Mouse (Mus musculus): Measurements from ENCODE around the gene Hist3h2ba.

Hist3h2ba gene

GRCm38 (mm10) chr11:58979661-58980060, 30.9 kb downstream of the Hist3h2ba start:
- in situ Hi-C loops (cut with MboI; ENCODE audit: low pct_unique_long_range_greater_than_20kb in 1 of 2, low sequenced_read_pairs in 2 of 2, unreplicated experiment in 1 of 2): no loop called here

GRCm38 (mm10) chr11:58980381-58980990, 31.8 kb downstream of the Hist3h2ba start:
- in situ Hi-C loops (cut with MboI; ENCODE audit: low pct_unique_long_range_greater_than_20kb in 1 of 2, low sequenced_read_pairs in 2 of 2, unreplicated experiment in 1 of 2): no loop called here

DNA sequence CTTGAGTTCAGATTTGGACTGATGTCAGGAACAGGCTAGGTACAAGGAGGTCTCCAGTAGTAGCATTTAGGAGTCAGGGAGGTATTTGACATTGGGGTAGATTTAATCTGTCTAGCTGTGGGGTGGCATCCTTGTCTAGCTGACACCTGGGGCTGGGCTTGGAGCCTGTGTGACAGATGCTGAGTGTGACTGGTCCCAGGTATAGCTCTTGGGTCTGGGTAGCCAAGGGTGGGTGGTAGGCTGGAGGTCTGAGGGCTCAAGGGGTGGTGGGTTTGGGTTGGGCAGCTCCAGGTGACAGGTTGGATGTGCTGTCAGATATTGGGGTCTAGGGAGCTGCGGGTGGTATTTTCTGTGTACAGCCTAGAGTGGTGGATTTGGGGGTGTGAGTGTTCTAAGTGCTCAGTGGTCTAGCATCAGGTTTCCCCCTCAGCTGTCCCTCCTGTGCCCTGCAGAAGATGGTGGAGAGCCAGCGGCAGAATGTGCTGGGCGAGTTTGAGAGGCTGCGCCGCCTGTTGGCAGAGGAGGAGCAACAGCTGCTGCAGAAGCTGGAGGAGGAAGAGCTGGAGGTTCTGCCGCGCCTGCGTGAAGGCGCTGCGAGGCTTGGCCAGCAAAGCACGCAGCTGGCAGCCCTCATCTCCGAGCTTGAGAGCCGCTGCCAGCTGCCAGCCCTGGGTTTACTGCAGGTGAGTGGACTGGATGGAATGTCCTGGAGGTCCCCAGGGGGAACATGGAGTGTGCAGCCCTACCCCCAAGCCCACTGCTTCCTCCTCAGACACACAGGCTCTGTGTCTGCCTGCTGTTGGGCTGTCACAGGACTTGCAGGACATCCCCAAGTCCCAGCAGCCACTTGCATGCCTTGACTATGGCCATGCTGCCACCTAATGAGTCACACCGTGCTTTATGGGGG, 33.1 kb downstream of the Hist3h2ba start:
- in situ Hi-C loops (cut with MboI; ENCODE audit: low pct_unique_long_range_greater_than_20kb in 1 of 2, low sequenced_read_pairs in 2 of 2, unreplicated experiment in 1 of 2): no loop called here

GRCm38 (mm10) chr11:58982471-58983097, 33.9 kb downstream of the Hist3h2ba start:
- in situ Hi-C loops (cut with MboI; ENCODE audit: low pct_unique_long_range_greater_than_20kb in 1 of 2, low sequenced_read_pairs in 2 of 2, unreplicated experiment in 1 of 2): no loop called here

DNA sequence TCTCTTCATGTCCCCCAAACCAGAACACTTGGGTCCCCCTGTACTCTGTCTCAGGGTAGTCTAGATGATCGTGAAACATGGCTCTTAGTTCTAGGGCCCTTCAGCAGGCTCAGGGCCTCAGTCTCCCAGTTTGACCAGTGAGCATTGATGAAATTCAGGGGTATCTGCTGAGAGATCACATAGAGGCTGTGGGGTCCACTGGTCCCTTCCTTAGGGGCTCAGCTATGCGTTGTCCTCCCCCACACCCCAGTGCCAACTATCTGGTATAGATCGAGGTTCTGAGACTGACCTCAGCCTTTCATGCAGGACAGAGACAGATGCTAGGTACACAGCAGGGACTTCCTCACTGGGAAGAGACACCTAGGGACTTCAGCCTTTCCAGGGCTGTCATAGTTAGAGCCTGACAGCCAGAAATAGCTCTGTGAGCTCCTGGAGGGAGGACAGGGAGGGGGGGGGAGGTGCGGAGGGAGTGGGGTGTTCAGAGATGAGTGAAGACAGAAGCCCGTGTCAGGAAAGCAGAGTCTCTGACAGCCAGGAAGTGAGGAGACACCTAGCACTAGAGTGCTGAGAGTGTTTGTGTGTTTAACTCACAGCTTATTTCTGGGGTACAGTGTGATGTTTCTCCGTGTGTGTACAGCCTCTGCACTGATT, 35.1 kb downstream of the Hist3h2ba start:
- in situ Hi-C loops (cut with MboI; ENCODE audit: low pct_unique_long_range_greater_than_20kb in 1 of 2, low sequenced_read_pairs in 2 of 2, unreplicated experiment in 1 of 2): no loop called here

DNA sequence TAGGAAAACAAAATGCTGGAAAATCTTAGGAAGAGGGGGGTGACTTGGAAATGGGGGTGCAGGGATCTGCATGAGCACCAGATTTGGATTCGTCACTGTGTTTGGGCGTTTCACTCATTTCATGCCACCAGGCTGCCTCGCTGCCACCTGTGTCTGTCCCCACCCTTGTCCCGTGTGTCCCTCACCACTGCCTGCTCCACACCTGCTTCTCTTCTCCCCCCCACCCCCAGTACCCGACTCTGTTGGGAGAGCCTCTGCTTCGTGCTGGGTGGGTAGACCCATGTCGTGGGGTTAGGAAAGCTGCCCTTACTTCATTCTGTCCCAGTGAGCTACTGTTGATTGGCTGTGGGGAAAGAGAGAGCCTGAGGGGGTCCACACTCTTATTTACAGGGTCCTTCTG, 35.9 kb downstream of the Hist3h2ba start:
- in situ Hi-C loops (cut with MboI; ENCODE audit: low pct_unique_long_range_greater_than_20kb in 1 of 2, low sequenced_read_pairs in 2 of 2, unreplicated experiment in 1 of 2): no loop called here

- in situ Hi-C loops (cut with MboI; ENCODE audit: low pct_unique_long_range_greater_than_20kb in 1 of 2, low sequenced_read_pairs in 2 of 2, unreplicated experiment in 1 of 2): no loop called here
These were observed 36.7 kb downstream of the Hist3h2ba start for GRCm38 (mm10) chr11:58985299-58985917.

- in situ Hi-C loops (cut with MboI; ENCODE audit: low pct_unique_long_range_greater_than_20kb in 1 of 2, low sequenced_read_pairs in 2 of 2, unreplicated experiment in 1 of 2): no loop called here
These were observed 40.4 kb downstream of the Hist3h2ba start for GRCm38 (mm10) chr11:58989166-58989565.

GRCm38 (mm10) chr11:58990141-58990540, 41.4 kb downstream of the Hist3h2ba start:
- in situ Hi-C loops (cut with MboI; ENCODE audit: low pct_unique_long_range_greater_than_20kb in 1 of 2, low sequenced_read_pairs in 2 of 2, unreplicated experiment in 1 of 2): no loop called here

DNA sequence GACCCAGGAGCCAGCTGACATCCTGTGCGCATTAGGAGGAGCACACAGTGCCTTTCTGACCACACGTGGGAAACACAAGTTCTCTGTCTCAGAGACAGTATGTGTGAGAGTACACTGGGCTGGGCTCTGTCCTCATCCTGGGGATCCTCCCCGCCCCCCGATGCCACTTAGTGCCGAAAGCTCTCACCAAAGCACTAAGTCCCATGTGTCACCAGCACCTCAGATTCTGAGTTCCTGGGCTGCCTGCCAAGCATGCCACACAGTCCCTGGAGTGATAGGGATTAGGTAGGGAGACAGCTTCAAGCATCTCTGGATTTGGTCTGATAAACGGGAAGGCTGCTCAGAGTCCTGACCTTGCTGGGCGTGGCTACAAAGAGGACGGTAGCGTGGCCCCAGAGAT, 42.1 kb downstream of the Hist3h2ba start:
- in situ Hi-C loops (cut with MboI; ENCODE audit: low pct_unique_long_range_greater_than_20kb in 1 of 2, low sequenced_read_pairs in 2 of 2, unreplicated experiment in 1 of 2): no loop called here

GRCm38 (mm10) chr11:58991911-58992310, 43.2 kb downstream of the Hist3h2ba start:
- in situ Hi-C loops (cut with MboI; ENCODE audit: low pct_unique_long_range_greater_than_20kb in 1 of 2, low sequenced_read_pairs in 2 of 2, unreplicated experiment in 1 of 2): no loop called here

GRCm38 (mm10) chr11:58993091-58993670, 44.5 kb downstream of the Hist3h2ba start:
- in situ Hi-C loops (cut with MboI; ENCODE audit: low pct_unique_long_range_greater_than_20kb in 1 of 2, low sequenced_read_pairs in 2 of 2, unreplicated experiment in 1 of 2): no loop called here

DNA sequence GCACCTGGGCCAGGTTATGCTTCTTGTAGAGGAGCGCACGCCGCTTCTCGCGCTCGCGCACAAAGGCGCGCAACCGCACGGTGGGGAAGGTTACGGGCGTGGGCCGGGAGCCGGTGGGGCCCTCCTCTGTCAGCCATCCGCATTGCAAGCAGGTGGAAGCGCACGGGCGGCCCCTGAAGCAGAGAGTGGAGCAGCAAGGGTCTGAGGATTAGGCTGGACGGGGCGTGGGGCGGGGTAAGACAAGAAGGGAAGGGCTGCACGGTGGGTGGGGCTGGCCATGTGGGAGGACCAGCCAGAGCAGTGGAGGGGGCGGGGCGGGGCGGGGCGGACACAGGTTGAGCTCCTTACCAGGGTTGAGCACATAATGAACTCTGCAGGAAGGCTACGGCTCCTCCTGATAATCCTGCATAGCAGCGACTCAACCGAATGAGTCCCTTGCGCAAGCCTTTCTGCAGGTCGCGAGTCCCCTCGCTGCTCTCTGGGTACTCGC, 45.7 kb downstream of the Hist3h2ba start:
- in situ Hi-C loops (cut with MboI; ENCODE audit: low pct_unique_long_range_greater_than_20kb in 1 of 2, low sequenced_read_pairs in 2 of 2, unreplicated experiment in 1 of 2): no loop called here

GRCm38 (mm10) chr11:58995061-58995806, 46.5 kb downstream of the Hist3h2ba start:
- in situ Hi-C loops (cut with MboI; ENCODE audit: low pct_unique_long_range_greater_than_20kb in 1 of 2, low sequenced_read_pairs in 2 of 2, unreplicated experiment in 1 of 2): no loop called here

DNA sequence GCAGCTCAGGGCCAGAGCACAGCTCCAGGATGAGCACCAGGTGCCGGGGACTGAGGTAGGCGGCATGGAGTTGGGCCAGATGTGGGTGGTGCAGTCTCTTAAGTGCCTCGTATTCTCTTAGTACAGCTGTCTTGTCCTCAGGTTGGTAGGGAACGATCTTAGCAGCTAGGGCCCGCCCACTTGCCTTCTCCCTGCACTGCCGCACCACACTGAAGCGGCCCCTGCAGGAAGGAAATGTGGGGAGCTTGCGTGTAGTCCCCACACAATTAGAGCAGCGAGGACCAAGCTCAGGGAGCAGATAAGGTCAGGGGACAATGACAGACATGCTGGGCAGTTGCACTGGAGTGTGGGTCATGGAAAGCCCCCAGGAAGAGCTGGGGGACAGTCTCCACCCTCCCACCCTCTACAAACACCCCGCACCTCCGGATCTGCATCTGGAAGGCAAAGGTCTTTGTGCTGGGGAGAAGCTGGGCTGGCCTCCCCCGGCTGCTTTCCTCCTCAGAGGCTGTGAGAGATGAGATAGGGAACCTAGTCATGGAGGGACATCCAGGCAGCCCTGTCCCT, 47.2 kb downstream of the Hist3h2ba start:
- in situ Hi-C loops (cut with MboI; ENCODE audit: low pct_unique_long_range_greater_than_20kb in 1 of 2, low sequenced_read_pairs in 2 of 2, unreplicated experiment in 1 of 2): no loop called here

- in situ Hi-C loops (cut with MboI; ENCODE audit: low pct_unique_long_range_greater_than_20kb in 1 of 2, low sequenced_read_pairs in 2 of 2, unreplicated experiment in 1 of 2): no loop called here
These were observed 48.8 kb downstream of the Hist3h2ba start for GRCm38 (mm10) chr11:58997541-58997940.
